Mouse (Mus musculus) adrenal gland, adult 8-10 months (tissue): Measurements from ENCODE around the gene Pef1. TPM values are rescaled to one million over a fixed set of nuclear protein-coding genes. Genes with fewer than 3 reads are reported as not detected.

Experiments used
- DNase-seq: peaks from one replicate; pipeline ENCODE4 v3.0.0; 2022
- total RNA-seq, 4 experiments: library from RNA; stranded (reverse); gene quantifications; 2 replicates each; pipeline ENCODE4 v1.2.4; 2022

Gene Pef1
- 10 to 100 TPM; 81.1 to 93.8 (median 85.9) TPM for total RNA-seq

GRCm38 (mm10) chr4:130102111-130102651 lies at the start of gene Pef1:
Gene Pef1, plus strand, starts transcription at chr4:130102558.
- DNase-seq, result no peak

DNA sequence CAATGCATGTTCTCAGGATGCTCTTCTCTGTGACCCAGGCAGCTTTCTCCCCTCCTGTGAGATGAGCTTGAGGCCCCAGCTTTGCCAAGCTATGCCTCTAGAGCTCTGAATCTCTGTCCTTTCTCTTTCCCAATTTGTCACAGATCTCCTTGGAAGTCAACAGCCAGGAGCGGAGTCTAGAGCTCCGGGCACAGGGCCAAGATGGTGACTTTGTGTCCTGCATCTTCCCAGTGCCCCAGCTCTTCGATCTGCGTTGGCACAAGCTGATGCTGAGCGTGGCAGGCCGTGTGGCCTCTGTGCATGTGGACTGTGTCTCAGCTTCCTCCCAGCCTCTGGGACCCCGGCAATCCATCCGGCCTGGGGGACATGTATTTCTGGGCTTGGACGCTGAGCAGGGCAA lies 49.2 kb upstream of the Pef1 start:
- DNase-seq, result peak; percentile 36

DNA sequence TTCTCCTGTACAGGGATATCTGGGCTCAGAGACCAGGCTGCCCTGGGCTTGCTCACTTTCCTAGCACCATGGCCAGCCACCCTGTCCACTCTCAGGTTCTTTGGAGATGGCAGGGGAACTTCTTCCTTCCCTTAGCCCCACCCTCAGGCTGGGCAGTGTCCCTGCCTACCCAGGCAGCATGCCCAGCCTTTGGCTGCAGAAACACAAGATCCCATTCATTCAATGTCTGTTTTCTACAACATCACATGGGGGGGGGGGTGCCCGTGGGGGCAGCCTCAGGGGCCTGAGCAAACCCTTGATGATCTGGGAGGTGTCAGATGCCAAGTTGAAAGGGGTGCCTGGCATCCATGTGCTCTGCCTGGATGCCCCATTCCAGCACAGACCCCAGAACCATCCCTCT lies 47.6 kb upstream of the Pef1 start:
- no peak for DNase-seq

DNA sequence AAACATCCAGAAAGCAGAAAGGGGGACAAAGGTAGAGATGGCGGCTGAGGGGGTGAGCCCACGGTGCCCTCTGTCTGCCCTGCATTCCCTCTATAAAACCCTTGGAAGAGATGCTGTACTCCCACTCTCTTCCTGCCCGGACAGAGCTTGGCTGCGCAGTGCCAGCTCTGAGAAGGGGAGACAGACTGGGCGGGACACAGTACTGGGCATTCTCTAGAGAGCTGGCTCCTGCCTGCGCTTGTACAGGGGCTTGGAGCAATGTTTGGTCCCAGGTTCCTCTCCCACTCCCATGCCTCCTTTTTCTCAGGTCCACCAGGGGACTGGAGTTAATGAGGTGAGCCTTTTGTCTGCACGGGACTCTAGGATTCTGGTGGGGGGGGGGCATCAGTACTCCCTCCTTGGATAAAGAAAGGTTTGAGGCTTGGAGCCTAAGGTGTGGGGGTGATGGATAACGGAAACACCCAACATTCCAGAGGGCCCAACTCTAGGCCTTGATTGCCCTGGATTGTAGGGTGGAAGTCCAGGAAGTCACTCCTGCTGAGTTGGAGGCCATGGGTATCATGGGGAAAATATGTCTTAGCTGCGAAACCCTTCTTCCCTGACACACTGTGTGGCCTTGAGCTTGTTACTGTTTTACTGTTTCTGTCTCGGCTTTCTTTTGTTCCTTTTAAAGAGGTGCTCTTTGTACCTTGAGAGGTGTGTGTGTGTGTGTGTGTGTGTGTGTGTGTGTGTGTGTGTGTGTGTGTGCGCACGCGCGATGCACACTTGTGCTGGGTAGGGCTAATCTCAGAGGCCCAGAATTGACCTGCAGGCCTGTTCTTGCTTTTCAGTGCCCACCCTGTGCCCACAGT lies 47.0 kb upstream of the Pef1 start:
- no peak for DNase-seq

DNA sequence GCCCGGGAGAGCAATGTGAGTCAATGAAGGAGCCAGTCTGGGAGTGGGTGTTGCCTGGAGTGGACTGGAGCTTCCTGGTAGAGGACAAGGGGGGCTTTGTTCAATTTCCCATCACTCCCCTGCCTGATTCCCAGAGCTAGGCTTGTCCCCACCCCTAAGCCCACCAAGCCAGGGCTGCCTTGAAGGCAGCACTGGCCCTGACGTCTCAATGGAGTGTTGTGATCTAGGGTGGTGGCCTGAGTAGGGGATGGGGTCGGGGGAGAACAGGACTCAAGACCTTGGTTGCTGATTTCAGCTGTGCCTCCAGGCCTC lies 46.4 kb upstream of the Pef1 start:
- DNase-seq, result no peak

DNA sequence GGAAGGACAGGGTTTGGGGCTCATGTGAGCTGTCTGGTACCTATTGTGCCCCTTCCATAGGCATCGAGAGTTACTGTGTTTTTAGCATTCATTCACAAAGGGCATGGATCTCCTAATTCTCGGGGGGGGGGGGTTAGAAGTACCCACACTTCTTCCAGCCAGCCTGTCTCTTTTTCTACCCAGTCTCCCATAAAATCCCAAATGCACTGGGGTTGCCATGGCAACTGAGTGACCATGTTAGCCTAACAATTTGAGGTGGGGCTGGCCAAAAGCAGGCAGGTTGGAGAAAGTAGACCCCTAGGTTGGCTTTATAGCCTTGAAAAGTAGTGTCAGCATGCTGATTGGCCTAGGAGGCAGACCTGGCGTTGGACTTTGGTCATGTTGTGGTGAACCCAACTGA lies 45.9 kb upstream of the Pef1 start:
- no peak for DNase-seq

GRCm38 (mm10) chr4:130060937-130061336 lies 41.4 kb upstream of the Pef1 start:
- no peak for DNase-seq

GRCm38 (mm10) chr4:130063191-130063590 lies 39.2 kb upstream of the Pef1 start:
- no peak for DNase-seq

GRCm38 (mm10) chr4:130066816-130067215 lies 35.5 kb upstream of the Pef1 start:
- no peak for DNase-seq

- DNase-seq, result no peak
Measured at GRCm38 (mm10) chr4:130070523-130070922, 31.8 kb upstream of the Pef1 start.

GRCm38 (mm10) chr4:130071758-130072157 lies 30.6 kb upstream of the Pef1 start:
- DNase-seq, result no peak

DNA sequence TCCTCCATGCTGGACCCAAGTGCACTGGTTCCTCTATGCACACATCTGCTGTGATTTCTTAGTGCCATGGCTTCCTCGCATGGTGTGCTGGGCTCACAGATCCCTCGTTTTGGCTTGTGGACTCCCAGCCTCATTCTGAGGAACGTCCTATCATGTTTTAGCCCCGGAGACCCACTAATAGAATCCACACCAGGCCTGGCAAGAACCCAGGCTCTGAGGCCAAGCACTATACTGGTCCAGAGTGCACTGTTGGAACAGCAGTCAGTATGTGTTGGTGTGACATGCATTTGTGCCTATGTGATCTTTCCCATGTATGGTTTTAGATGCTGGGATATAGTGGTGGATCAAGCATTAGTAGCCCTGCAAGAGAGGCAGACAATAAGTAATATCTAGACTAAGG lies 29.0 kb upstream of the Pef1 start:
- DNase-seq, result no peak

DNA sequence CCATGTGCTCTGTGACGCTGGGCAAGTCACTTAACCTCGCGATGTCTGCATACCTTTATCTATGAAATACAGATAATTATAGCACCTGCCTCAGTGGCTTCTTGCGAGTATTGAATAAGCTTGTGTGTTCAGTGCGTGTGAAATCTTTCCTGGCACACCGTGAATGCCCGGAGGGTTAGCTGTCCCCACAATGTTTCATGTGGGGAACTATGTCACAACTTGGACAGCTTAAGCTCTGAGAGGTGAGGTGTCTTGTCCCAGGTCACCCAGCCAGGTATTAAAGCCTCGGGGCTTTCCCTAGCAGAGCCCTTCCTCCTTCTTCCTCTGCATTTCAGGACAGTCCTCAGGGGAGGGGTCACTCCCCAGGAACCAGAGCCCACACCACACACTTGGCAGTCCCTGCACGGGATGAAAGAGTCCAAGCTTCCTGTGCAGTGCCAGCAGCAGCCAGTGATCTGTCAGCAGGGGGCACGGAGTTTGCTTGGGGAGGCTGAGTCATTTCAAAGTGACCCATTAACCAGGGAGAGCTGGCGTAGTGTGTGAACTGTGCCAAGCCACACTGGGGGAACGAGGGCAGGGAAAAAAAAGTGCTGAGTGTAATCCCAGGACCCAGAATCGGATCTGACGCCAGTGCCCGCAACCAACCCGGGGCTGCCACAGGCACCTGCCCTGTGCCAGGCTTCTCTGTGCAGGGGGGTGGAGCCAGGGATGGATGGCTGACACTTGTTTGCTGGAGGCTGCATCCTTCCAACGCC lies 27.4 kb upstream of the Pef1 start:
- peak; percentile 55 for DNase-seq

DNA sequence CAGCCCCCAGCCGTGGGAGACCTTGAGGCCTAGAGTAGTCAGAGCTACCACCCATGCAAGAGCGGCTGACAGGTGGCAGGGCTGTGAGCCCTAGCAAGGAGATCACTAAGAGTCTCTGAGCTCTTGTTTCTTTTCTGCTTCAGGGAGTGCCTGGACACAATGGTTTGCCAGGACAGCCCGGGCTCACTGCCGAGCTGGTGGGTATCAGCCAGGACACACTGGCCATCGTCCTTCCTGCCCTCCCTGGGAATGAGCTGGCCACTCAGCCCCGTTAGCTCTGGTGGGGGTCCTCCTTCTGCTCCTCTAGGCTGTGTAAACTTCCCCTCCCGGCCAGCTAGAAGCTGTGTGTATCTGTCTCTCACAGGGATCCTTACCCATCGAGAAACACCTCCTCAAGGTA lies 25.5 kb upstream of the Pef1 start:
- no peak for DNase-seq

DNA sequence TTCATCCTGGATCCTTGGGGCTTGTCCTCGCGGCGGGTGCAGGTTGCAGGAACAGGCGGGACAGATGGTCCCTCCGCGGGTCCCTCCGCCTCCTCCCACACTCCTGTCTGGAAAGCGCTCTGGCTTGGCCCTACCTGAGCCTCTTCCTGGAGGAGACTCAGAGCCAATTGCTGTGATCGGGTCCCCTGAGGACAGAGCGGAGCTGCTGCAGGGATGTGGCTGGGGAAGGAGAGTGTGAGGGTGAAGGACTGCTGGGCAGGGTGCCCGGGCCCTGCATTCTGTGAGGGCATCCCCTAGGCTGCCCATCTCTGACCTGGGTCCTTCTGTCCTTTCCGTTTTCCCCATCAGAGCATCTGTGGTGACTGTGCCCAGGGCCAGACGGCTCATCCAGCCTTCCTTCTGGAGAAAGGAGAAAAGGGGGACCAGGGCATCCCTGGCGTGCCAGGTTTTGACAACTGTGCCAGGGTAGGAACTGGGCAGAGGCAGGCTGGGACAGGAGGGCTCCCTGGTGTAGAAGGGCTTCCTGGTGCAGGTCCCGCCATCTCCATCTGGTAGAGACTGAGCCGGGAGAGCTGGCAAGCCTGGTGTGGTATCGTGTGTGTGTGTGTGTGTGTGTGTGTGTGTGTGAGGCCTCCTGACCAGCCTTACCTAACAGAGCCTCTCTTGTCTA lies 23.4 kb upstream of the Pef1 start:
- no peak for DNase-seq

GRCm38 (mm10) chr4:130079521-130079920 lies 22.8 kb upstream of the Pef1 start:
- no peak for DNase-seq

DNA sequence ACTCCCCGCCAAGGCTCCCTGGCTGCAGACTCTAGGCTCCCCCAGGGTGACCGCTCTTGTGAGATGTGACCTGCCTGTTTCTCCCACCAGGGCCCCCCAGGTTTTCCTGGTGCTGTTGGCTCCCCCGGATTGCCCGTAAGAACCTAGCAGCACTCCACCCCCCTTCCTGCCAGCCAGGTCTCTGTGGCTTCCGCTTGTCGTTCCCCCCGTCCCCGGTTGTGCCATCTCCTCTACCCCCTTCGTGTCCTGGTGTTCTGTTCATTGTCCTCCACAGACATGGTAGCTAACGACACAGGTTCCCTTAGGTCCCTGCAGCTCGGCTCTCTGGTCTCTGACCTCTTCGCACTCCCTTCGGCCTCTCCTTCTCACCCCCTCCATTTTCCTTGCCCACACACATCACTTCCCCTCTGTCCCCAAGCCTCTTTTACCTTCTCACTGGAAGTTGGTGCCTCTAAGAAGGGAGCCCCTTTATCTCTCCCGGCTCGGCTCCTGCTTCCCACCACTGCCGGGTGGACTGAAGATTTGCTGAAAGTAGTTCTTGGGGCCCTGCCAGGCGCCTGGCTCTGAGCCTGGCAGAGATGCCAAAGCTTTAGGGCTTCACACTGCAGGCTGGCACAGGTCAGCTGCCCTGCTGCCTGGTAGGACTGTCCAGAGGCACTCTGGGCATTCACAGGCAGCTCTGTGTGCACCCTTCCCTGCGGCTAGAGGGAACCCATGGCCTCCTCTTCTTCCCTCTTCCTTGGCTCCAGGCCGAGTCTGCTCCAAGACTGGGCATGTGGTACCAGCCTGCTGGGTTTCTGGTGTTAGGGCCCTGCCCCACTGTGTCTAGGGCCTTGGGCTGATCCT lies 20.8 kb upstream of the Pef1 start:
- DNase-seq, result peak; percentile 50

- no peak for DNase-seq
Measured at GRCm38 (mm10) chr4:130082211-130082610, 20.1 kb upstream of the Pef1 start.

DNA sequence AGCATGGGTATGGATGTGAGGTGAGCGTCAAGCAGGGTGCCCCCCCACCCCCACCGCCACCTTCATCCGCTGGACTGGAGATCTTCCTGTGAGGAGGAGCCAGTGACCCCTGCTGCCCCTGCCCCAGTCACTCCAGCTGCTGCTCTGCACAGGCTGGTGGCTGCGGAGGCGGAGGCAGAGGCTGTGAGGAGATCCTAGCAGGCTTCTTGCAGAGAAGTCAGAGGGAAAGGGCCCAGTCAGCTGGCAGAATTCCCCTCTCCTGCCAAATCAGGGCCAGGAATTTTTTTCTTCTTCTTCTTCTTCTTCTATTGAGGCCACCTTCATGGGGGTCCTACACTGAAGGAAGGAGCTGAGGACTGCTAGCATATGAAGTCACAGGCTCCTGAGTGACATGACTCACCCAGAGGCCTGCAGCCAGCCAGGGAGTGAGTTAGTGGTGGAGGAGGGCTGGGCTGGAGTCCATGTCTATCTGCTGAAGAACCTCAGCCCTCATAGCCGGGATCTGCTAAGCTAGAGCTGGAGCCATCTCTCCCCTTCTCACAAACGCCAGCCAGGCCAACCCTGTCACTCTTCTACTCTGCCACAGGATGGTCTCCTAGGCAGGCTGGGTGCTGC lies 17.9 kb upstream of the Pef1 start:
- DNase-seq, result peak; percentile 27

DNA sequence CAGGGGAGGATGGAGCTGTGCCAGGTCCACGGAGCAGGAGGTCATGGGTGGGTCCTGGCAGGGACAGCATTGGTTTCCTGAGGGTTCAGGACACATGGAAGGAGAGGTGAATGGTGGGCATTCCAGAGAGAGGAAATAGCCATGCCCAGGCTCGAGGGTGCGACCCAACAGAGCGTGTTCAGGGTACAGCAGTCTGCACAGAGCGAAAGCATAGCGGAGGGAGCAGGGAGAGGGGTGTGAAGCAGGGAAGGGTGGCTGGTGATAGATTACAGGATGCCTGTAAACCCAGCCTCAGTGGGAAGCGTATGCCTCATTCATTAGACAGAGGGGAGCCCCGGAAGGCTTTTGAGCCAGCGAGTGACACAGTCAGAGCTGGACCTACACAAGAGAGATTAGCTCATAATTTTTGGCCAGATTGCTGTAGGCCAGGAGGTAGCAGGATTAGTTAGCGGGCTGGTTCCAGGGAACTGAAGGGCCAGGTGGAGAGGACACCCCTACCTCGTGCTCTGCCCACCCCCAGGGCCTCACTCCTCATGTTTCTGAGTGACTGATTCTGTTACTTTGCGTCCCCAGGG lies 17.0 kb upstream of the Pef1 start:
- DNase-seq, result no peak

DNA sequence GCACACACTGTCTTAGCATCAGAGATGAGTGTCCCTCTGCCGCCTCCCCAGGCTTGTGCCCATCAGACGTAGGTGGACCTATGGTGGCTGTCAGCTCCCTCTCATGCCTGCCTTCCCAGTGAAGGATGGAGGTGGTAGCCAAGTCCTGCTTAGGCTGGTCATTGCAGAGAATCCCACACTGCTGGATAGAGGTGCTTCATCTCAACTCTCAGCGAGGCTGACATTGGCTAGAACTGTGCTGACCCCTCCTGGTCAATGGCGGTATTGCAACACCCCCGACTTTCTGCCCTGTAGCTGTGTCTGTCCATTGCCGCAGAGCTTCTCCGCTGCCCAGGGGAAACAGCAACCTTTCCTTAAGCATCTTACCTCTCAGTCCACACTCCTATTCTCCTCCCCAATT lies 15.1 kb upstream of the Pef1 start:
- DNase-seq, result peak; percentile 81
